Mouse (Mus musculus) kidney, adult 2 months (tissue): ENCODE results near the gene Trank1. TPM values are rescaled to one million over a fixed set of nuclear protein-coding genes. Genes with fewer than 3 reads are reported as not detected.

Experiments used
- DNase-seq: peaks from one replicate; pipeline ENCODE4 v3.0.0; 2021
- H3K27ac ChIP-seq: fragments of 200-500 bp; 2 replicates; pipeline ENCODE4 v1.5.1; 2012; ENCODE audit warnings: low read depth, low read length, control low read depth, inconsistent platforms; ENCODE audit not compliant: insufficient read depth
- H3K27me3 ChIP-seq: fragments of 200-500 bp; replicated peaks from 2 replicates; pipeline ENCODE4 v1.6.1; 2012; ENCODE audit warnings: mild to moderate bottlenecking, moderate library complexity, low read length, inconsistent platforms; ENCODE audit not compliant: control insufficient read depth, insufficient read depth
- H3K36me3 ChIP-seq: fragments of 200-500 bp; 2 replicates; pipeline ENCODE4 v1.6.1; 2012; ENCODE audit warnings: mild to moderate bottlenecking, moderate library complexity, low read length, inconsistent platforms; ENCODE audit not compliant: control insufficient read depth, insufficient read depth
- H3K4me1 ChIP-seq: fragments of 200-500 bp; 2 replicates; pipeline ENCODE4 v1.6.1; 2011; ENCODE audit warnings: low read length; ENCODE audit not compliant: control insufficient read depth, insufficient read depth
- H3K4me3 ChIP-seq: fragments of 200-500 bp; 2 replicates; pipeline ENCODE4 v1.5.1; 2011; ENCODE audit warnings: mild to moderate bottlenecking, low read depth, low read length, control low read depth; ENCODE audit not compliant: insufficient read depth
- CTCF ChIP-seq: fragments of 200-500 bp; conservative IDR thresholded peaks from 2 replicates; pipeline ENCODE4 v1.5.1; 2011; ENCODE audit warnings: low read depth, mild to moderate bottlenecking, control low read depth, low read length, moderate library complexity, mixed read lengths; ENCODE audit not compliant: insufficient read depth, insufficient read length
- POLR2A ChIP-seq: fragments of 200-500 bp; IDR thresholded peaks from one replicate; pipeline ENCODE4 v1.6.1; 2011; ENCODE audit warnings: low read depth, low read length, control low read depth
- WGBS: fragments of 180-500 bp; shearing (Covaris S2); methylation state at CpG from one replicate; pipeline ENCODE4 v1.1.7; 2018; 5-methylcytosine and 5-hydroxymethylcytosine counted together
- polyA plus RNA-seq: library from polyadenylated mRNA; depleted of rRNA; stranded (reverse); fragments of >200 nt; gene quantifications from 2 replicates; pipeline ENCODE4 v1.2.3, GENCODE M21; 2012

Trank1 gene
- polyA plus RNA-seq, 1 experiment: 0.13 TPM

DNA sequence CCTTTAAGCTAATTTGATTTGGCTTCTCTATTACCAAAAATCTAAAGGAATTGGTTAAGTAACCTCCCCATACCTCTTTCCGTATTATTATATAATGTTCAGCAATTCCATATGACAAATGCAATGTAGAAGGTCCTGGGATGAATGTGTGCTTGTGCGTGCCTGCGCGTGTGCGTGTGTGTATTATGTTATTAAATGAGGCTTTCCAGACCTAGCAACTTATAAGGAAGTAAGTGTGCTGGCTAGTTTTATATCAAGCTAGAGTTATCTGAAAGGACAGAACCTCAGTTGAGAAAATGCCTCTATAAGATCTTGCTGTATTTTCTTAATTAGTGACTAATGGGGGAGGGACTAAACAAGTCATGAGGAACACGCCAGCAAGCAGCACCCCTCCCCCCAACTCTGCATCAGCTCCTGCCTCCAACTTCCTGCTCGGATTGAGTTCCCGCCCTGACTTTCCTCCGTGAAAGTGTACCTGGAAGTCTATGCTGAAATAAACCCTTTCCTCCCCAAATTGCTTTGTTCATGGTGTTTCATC lies 22.2 kb upstream of the Trank1 start:
- no peak for TF ChIP-seq CTCF
- TF ChIP-seq POLR2A: no peak
- Histone ChIP-seq H3K4me1 (peaks cover 5% of the 10 kb centered on the region; the same call in 1 of the 2 replicates), H3K27ac (no peak overlapping the region), H3K4me3 (no peak overlapping the region), H3K36me3 (no peaks in the 10 kb centered on the region), H3K27me3 (no peaks in the 10 kb centered on the region)
- WGBS: 51% methylated on average over 9 of the region's 9 CpGs
- DNase-seq: peak; percentile 46

DNA sequence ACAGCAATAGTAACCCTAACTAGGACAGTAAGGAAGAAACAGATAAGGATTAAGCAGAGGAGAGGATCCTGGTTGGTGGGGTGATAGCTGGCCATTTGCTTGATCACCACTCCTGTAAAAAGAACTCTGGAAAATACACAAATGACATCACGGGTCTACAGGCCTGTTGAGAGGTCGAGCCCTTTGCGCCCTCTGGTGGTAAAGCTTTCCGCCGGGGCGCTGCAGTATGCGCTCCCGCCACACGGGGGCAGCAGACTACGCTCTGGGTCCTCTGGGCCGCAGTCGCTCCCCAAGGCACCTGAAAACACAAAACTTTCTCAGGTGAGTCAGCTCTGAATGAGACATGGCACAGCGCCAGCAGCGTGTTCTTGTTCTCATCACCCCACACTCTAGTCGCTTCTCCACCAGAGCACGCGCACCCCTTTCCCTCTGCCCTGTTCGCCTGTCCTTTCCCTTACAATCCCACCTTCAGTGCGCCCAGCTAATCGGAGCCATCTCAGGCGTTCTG lies 21.7 kb upstream of the Trank1 start:
- 16% methylated on average over 21 of the region's 21 CpGs for WGBS

DNA sequence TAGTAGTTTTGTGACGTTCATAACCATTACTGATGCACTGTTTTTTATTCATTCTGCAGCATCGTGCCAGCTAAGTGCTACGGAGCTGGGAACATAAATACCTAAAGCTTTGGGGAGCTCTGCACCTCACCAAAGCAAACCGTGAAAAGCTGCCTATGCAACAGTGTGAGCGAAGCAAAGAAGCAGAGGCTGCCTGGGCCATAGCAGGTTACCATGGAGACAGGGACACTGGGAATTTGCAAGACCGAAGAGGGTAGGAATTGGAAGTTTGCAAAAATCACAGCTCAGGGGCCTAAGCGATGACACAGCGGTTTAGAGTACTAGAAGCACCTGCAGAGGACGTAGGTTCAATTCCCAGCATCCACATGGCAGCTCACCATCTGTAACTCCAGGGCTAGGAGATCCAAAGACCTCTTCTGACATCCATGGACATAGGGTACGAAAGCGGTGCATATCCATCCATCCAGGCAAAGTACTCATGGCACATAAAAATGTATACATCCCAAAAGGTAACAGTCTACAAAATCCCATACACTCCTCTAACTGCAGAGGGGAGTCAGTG lies 20.9 kb upstream of the Trank1 start:
- WGBS: 83% methylated on average over 11 of the region's 11 CpGs

More for the DNA sequence above, 21.7 kb upstream of the Trank1 start:
- Histone ChIP-seq H3K27me3 (no peaks in the 10 kb centered on the region), H3K36me3 (no peaks in the 10 kb centered on the region), H3K27ac (no peak overlapping the region), H3K4me1 (peaks cover 5% of the 10 kb centered on the region; the same call in 1 of the 2 replicates), H3K4me3 (no peak overlapping the region)
- no peak for TF ChIP-seq POLR2A
- TF ChIP-seq CTCF: peak; percentile 100; the same call in 1 of the 2 replicates
- DNase-seq: peak; percentile 94

DNA sequence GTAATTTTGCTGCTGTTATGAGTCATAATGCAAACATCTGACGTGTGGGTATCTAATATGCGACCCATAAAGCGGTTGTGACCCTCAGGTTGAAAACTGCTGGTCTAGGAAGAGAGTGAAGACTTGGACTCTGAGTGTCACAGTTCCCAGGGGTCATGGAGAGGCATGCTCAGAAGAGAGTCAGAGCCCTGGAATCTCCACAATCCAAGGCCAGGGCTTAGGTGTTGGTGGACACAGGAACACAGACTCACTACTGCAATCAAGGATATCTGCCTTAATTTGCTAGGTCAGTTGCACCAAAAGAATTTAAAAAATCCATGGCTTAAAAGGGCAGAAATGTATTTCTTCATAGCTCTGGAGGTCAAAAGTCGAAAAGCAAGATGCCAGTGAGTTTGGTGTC lies 18.3 kb upstream of the Trank1 start:
- Histone ChIP-seq H3K36me3 (no peaks in the 10 kb centered on the region), H3K4me3 (no peak overlapping the region), H3K27ac (no peak overlapping the region), H3K27me3 (no peaks in the 10 kb centered on the region), H3K4me1 (peaks cover 5% of the 10 kb centered on the region; the same call in 1 of the 2 replicates)
- TF ChIP-seq CTCF (no peak), POLR2A (no peak)
- DNase-seq: no peak
- 85% methylated on average over 4 of the region's 4 CpGs for WGBS

More for the DNA sequence above, 20.9 kb upstream of the Trank1 start:
- no peak overlapping the region for H3K4me3 ChIP-seq
- DNase-seq: no peak
- peaks cover 5% of the 10 kb centered on the region; the same call in 1 of the 2 replicates for H3K4me1 ChIP-seq
- TF ChIP-seq CTCF (no peak), POLR2A (no peak)
- H3K27me3 ChIP-seq: no peaks in the 10 kb centered on the region
- H3K27ac ChIP-seq: no peak overlapping the region
- no peaks in the 10 kb centered on the region for H3K36me3 ChIP-seq

DNA sequence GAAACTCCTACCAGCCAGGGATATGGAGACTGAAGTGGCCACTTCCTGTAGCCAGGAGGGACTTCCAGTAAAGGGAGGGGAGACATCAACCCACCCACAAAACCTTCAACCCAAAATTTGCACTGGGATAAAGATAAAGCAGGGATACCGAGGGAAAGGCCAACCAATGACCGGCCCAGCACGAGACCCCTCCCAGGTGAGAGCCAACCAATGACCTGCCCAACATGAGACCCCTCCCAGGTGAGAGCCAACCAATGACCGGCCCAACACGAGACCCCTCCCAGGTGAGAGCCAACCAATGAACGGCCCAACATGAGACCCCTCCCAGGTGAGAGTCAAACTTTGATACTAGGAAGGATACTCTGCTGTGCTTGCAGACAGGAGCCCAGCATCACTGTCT lies 16.6 kb upstream of the Trank1 start:
- no peak overlapping the region for H3K4me3 ChIP-seq
- H3K27ac ChIP-seq: no peak overlapping the region
- TF ChIP-seq POLR2A: no peak
- no peak for TF ChIP-seq CTCF
- no peaks in the 10 kb centered on the region for H3K4me1 ChIP-seq
- H3K27me3 ChIP-seq: no peaks in the 10 kb centered on the region
- no peaks in the 10 kb centered on the region for H3K36me3 ChIP-seq
- DNase-seq: no peak
- 96% methylated on average over 6 of the region's 6 CpGs for WGBS

DNA sequence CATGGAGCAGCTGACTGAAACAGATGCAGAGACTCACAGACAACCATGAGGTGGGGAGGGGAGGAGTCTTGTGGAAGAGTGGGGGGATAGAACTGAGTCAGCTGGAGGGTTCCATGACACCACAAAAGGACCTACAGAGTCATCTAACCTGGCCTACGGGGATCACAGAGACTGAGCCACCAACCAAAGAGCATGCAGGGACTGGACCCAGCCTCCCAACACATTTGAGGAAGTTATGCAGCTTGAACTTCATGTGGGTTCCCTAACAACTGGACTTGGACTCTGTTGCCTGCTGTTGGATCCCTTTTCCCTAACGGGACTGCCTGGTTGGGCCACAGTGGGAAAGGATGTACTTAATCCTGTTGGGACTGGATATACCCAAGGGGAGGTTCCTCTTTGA lies 16.2 kb upstream of the Trank1 start:
- Histone ChIP-seq H3K27me3 (no peaks in the 10 kb centered on the region), H3K27ac (no peak overlapping the region), H3K36me3 (no peaks in the 10 kb centered on the region), H3K4me1 (no peaks in the 10 kb centered on the region), H3K4me3 (no peak overlapping the region)
- no peak for DNase-seq
- TF ChIP-seq POLR2A: no peak
- no peak for TF ChIP-seq CTCF
- WGBS: 79% methylated on average over 2 of the region's 2 CpGs

DNA sequence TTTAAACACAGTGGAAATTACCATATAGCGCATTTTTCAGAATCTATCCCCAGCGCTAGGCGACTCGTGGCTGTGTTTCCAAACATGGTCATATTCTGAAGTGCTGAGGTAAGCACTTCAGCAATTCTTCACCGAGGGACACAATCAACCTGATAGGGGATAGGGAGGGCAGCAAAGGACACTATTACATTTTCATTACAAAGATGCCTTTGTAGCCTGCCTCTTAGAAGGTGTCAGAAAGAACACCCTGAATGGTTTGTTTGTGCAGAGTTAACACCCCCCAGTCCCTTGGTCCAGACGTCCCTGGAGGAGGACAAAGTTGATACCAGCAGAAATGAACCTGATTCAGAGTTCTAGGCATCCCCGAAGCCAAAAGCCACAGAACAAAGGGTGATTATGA lies 15.1 kb upstream of the Trank1 start:
- 68% methylated on average over 7 of the region's 7 CpGs for WGBS
- H3K27ac ChIP-seq: no peak overlapping the region
- no peaks in the 10 kb centered on the region for H3K4me1 ChIP-seq
- no peak for DNase-seq
- H3K27me3 ChIP-seq: no peaks in the 10 kb centered on the region
- TF ChIP-seq POLR2A: no peak
- no peak for TF ChIP-seq CTCF
- H3K36me3 ChIP-seq: no peaks in the 10 kb centered on the region
- no peak overlapping the region for H3K4me3 ChIP-seq
